Mouse (Mus musculus): ENCODE measurements around the gene Rpl12.
A peak's percentile ranks its signal among the peaks of the same experiment; 100 is the strongest.

The Rpl12 gene

GRCm38 (mm10) chr2:32940483-32940882 is 20.9 kb upstream of the Rpl12 start:
- no peak for DNase-seq (ENCODE audit: low spot score in 2 of 2)

GRCm38 (mm10) chr2:32947454-32947853 is 13.9 kb upstream of the Rpl12 start:
- no peak for DNase-seq (ENCODE audit: low spot score in 2 of 2)

GRCm38 (mm10) chr2:32954581-32954980 is 6.8 kb upstream of the Rpl12 start:
- DNase-seq (ENCODE audit: low spot score in 2 of 2): no peak

- DNase-seq (ENCODE audit: low spot score in 2 of 2): no peak
Observed at GRCm38 (mm10) chr2:32957344-32957743, 4.0 kb upstream of the Rpl12 start.

- DNase-seq (ENCODE audit: low spot score in 2 of 2): no peak
Observed at GRCm38 (mm10) chr2:32960273-32960672, 1.1 kb upstream of the Rpl12 start.

- no peak for DNase-seq (ENCODE audit: low spot score in 2 of 2)
Observed at GRCm38 (mm10) chr2:32962062-32962874, 909 bp downstream of the Rpl12 start.

GRCm38 (mm10) chr2:32962875-32963220 is 1.5 kb downstream of the Rpl12 start:
- no peak for DNase-seq (ENCODE audit: low spot score in 2 of 2)

- no peak for DNase-seq (ENCODE audit: low spot score in 2 of 2)
Observed at GRCm38 (mm10) chr2:32963544-32963943, 2.2 kb downstream of the Rpl12 start.

- no peak for DNase-seq (ENCODE audit: low spot score in 2 of 2)
Observed at GRCm38 (mm10) chr2:32963981-32964380, 2.6 kb downstream of the Rpl12 start.

- DNase-seq (ENCODE audit: low spot score in 2 of 2): no peak
Observed at GRCm38 (mm10) chr2:32964659-32965457, 3.5 kb downstream of the Rpl12 start.

- DNase-seq (ENCODE audit: low spot score in 2 of 2): no peak
Observed at GRCm38 (mm10) chr2:32965511-32966183, 4.3 kb downstream of the Rpl12 start.

GRCm38 (mm10) chr2:32966184-32966688 is 4.9 kb downstream of the Rpl12 start:
- DNase-seq (ENCODE audit: low spot score in 2 of 2): no peak

GRCm38 (mm10) chr2:32966689-32967631 is 5.6 kb downstream of the Rpl12 start:
- peak; percentile 87 for DNase-seq (ENCODE audit: low spot score in 2 of 2)

GRCm38 (mm10) chr2:32968024-32968614 is 6.8 kb downstream of the Rpl12 start:
- no peak for DNase-seq (ENCODE audit: low spot score in 2 of 2)

GRCm38 (mm10) chr2:32969326-32969725 is 8.0 kb downstream of the Rpl12 start:
- DNase-seq (ENCODE audit: low spot score in 2 of 2): peak in 1 of 2 experiments; percentile 60

GRCm38 (mm10) chr2:32971235-32971634 is 9.9 kb downstream of the Rpl12 start:
- no peak for DNase-seq (ENCODE audit: low spot score in 2 of 2)

GRCm38 (mm10) chr2:32974216-32974615 is 12.9 kb downstream of the Rpl12 start:
- DNase-seq (ENCODE audit: low spot score in 2 of 2): no peak

GRCm38 (mm10) chr2:32977114-32977513 is 15.8 kb downstream of the Rpl12 start:
- no peak for DNase-seq (ENCODE audit: low spot score in 2 of 2)

- no peak for DNase-seq (ENCODE audit: low spot score in 2 of 2)
Observed at GRCm38 (mm10) chr2:32978675-32979074, 17.3 kb downstream of the Rpl12 start.

GRCm38 (mm10) chr2:32979675-32980074 is 18.3 kb downstream of the Rpl12 start:
- DNase-seq (ENCODE audit: low spot score in 2 of 2): no peak

- DNase-seq (ENCODE audit: low spot score in 2 of 2): no peak
Observed at GRCm38 (mm10) chr2:32981281-32981680, 19.9 kb downstream of the Rpl12 start.

Measured in right cerebral cortex, postnatal 36 days (tissue).